ENCODE assay signal across 11 mouse cellular contexts in the genomic region with DNA sequence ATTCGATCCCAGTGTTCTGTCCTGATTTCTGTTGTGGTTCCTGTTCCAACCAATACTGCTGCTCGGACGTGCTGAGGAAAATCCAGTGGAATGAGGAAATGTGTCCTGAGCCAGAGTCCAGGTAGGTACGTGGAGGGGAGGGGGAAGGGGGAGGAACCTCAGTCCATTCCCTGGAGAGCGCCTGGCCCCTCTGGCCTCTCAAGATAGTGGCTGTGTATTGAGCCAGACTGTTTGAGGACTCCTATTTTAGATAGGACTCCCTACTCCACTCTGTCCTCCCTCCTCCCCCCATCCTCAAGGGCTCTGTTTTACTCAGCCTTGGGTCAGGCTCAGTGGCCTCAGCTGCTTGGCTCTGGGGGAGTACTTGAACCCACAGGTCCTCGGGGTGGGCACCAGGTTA. TPM values are rescaled to one million over a fixed set of nuclear protein-coding genes. Genes with fewer than 3 reads are reported as not detected.
DNase-seq lines count a peak whose midpoint lies in the region; ATAC-seq and TF ChIP-seq lines count a peak whose summit lies in the region.
"Had no signal": no experiment of that assay in that cellular context is flagged by ENCODE, and none has a peak within 500 bp of the region (broad histone marks: within the 10 kb centered on the region; RNA-seq: fewer than 3 reads in every experiment).

No protein-coding gene starts in this region.

- no peak overlapping the region for H3K27ac ChIP-seq in embryonic facial prominence, embryonic 12.5 days
- H3K27ac ChIP-seq in embryonic facial prominence, embryonic 10.5 days (replicated peaks) = no peak overlapping the region
- H3K27ac ChIP-seq in stomach, postnatal 0 days (replicated peaks) = peak overlapping the region; percentile 69
- H3K27ac ChIP-seq in left cerebral cortex, adult 2 months = no peak overlapping the region
- H3K27ac ChIP-seq: limb, embryonic 15.5 days had no signal

- TF ChIP-seq CTCF in stomach, postnatal 0 days (IDR thresholded peaks at IDR 0.05; ENCODE audit: low read depth) = peak; percentile 4; the same call in 1 of the 2 replicates
- no peak for TF ChIP-seq CTCF in left cerebral cortex, adult 2 months (IDR thresholded peaks at IDR 0.05)

- peaks cover 24% of the 10 kb centered on the region for H3K4me1 ChIP-seq in embryonic facial prominence, embryonic 12.5 days
- H3K4me1 ChIP-seq in embryonic facial prominence, embryonic 10.5 days = peaks cover 38% of the 10 kb centered on the region
- H3K4me1 ChIP-seq in megakaryocyte, embryonic 14.5 days = peaks cover 40% of the 10 kb centered on the region
- no peaks in the 10 kb centered on the region for H3K4me1 ChIP-seq in stomach, postnatal 0 days (replicated peaks; ENCODE audit: control insufficient read depth, insufficient read depth)

- H3K27me3 ChIP-seq in embryonic facial prominence, embryonic 12.5 days = no peaks in the 10 kb centered on the region
- peaks cover 6% of the 10 kb centered on the region; the same call in 1 of the 2 replicates for H3K27me3 ChIP-seq in embryonic facial prominence, embryonic 10.5 days (replicated peaks; ENCODE audit: low read depth, poor library complexity, severe bottlenecking)
- H3K27me3 ChIP-seq in megakaryocyte, embryonic 14.5 days (replicated peaks) = peaks cover 3% of the 10 kb centered on the region
- H3K27me3 ChIP-seq in stomach, postnatal 0 days (ENCODE audit: control insufficient read depth, insufficient read depth, low read length) = no peaks in the 10 kb centered on the region
- H3K27me3 ChIP-seq: limb, embryonic 15.5 days had no signal

- DNase-seq in embryonic facial prominence, embryonic 10.5 days (ENCODE audit: low spot score) = no peak
- DNase-seq in lung, adult 18-20 months = peak; percentile 66 to 82
- DNase-seq in stomach, postnatal 0 days (ENCODE audit: low spot score) = peak; percentile 85
- no peak for DNase-seq in left cerebral cortex, adult 2 months (ENCODE audit: extremely low spot score in 1 of 2, low spot score in 2 of 2)
- DNase-seq in left cerebral cortex, adult 18-20 months (ENCODE audit: low spot score in 2 of 2) = no peak
- DNase-seq: adrenal gland, adult 2 months; gastrocnemius, postnatal 14 days had no signal

- no peak overlapping the region for H3K9ac ChIP-seq in embryonic facial prominence, embryonic 12.5 days
- H3K9ac ChIP-seq in stomach, postnatal 0 days (ENCODE audit: low read length) = peak overlapping the region; percentile 31; the same call in 1 of the 2 replicates
- H3K9ac ChIP-seq: limb, embryonic 15.5 days had no signal

- H3K36me3 ChIP-seq in embryonic facial prominence, embryonic 12.5 days = no peaks in the 10 kb centered on the region
- H3K36me3 ChIP-seq in embryonic facial prominence, embryonic 10.5 days (replicated peaks) = no peaks in the 10 kb centered on the region
- H3K36me3 ChIP-seq in megakaryocyte, embryonic 14.5 days (replicated peaks; ENCODE audit: low read length) = peaks cover 16% of the 10 kb centered on the region
- H3K36me3 ChIP-seq in stomach, postnatal 0 days (ENCODE audit: control insufficient read depth, insufficient read depth, low read length) = no peaks in the 10 kb centered on the region

- H3K4me2 ChIP-seq in embryonic facial prominence, embryonic 12.5 days (replicated peaks) = peak overlapping the region; percentile 1; the same call in 1 of the 2 replicates
- peak overlapping the region; percentile 73; the same call in 1 of the 2 replicates for H3K4me2 ChIP-seq in stomach, postnatal 0 days (replicated peaks; ENCODE audit: low read depth)
- H3K4me2 ChIP-seq: limb, embryonic 15.5 days had no signal

- intact Hi-C loops in left cerebral cortex, adult 2 months (cut with DNase I) = no loop called here

- ATAC-seq in embryonic facial prominence, embryonic 12.5 days (ENCODE audit: insufficient number of reproducible peaks, insufficient read depth, low FRiP score, low TSS enrichment) = no peak
- no peak for ATAC-seq in megakaryocyte, adult 5-6 weeks (ENCODE audit: poor library complexity, severe bottlenecking)
- peak; percentile 86 for ATAC-seq in stomach, postnatal 0 days (ENCODE audit: low FRiP score, low TSS enrichment)

- TF ChIP-seq EP300 in stomach, postnatal 0 days (optimal IDR thresholded peaks at IDR 0.05) = no peak

- H3K9me3 ChIP-seq in embryonic facial prominence, embryonic 12.5 days = no peaks in the 10 kb centered on the region
- no peaks in the 10 kb centered on the region for H3K9me3 ChIP-seq in embryonic facial prominence, embryonic 10.5 days
- no peaks in the 10 kb centered on the region for H3K9me3 ChIP-seq in megakaryocyte, embryonic 14.5 days
- H3K9me3 ChIP-seq in stomach, postnatal 0 days (ENCODE audit: control insufficient read depth, low read length) = no peaks in the 10 kb centered on the region
- H3K9me3 ChIP-seq: limb, embryonic 15.5 days had no signal

- no peak overlapping the region for H3K4me3 ChIP-seq in embryonic facial prominence, embryonic 12.5 days
- H3K4me3 ChIP-seq in embryonic facial prominence, embryonic 10.5 days = no peak overlapping the region
- H3K4me3 ChIP-seq in megakaryocyte, embryonic 14.5 days (replicated peaks) = peak overlapping the region; percentile 69
- H3K4me3 ChIP-seq in stomach, postnatal 0 days (ENCODE audit: low read depth, low read length) = no peak overlapping the region
- no peak overlapping the region for H3K4me3 ChIP-seq in left cerebral cortex, adult 2 months
- H3K4me3 ChIP-seq: limb, embryonic 15.5 days had no signal

- 53% methylated on average over 6 of the region's 6 CpGs for WGBS in embryonic facial prominence, embryonic 12.5 days
- WGBS in embryonic facial prominence, embryonic 10.5 days = 67% methylated on average over 6 of the region's 6 CpGs
- 45% methylated on average over 6 of the region's 6 CpGs for WGBS in stomach, postnatal 0 days

RNA-seq across cellular contexts. Expression of gene Shisa5, which starts 2.5 kb away (rescaled TPM):
- 58.6 and 60.4 TPM in 2 replicates for polyA plus RNA-seq in embryonic facial prominence, embryonic 12.5 days (2016; fragmentation: Nextera tagmentation; extraction: Ambion mirVana)
- polyA plus RNA-seq in embryonic facial prominence, embryonic 10.5 days (2016; fragmentation: Nextera tagmentation; extraction: Ambion mirVana) = 38.4 and 42.0 TPM in 2 replicates
- polyA plus RNA-seq in megakaryocyte, embryonic 14.5 days (2012; ENCODE audit: insufficient read depth, low replicate concordance) = 375 and 575 TPM in 2 replicates
- total RNA-seq in megakaryocyte, adult 5-6 weeks (2015) = 119 and 176 TPM in 2 replicates
- 453 and 632 TPM in 2 replicates for total RNA-seq in megakaryocyte, adult 5-6 weeks (2017)
- 168 and 181 TPM in 2 replicates for polyA plus RNA-seq in stomach, postnatal 0 days (2015; fragmentation: Nextera tagmentation; extraction: Ambion mirVana)
- 10 to 100 TPM; 71.6 to 77.5 TPM for total RNA-seq in left cerebral cortex, adult 2 months (2021)
- 10 to 100 TPM; 72.8 to 82.3 TPM for total RNA-seq in left cerebral cortex, adult 18-20 months (2021)

RNA-seq across cellular contexts. Expression of gene Trex1, which starts 18.6 kb away (rescaled TPM):
- polyA plus RNA-seq in embryonic facial prominence, embryonic 12.5 days (2016; fragmentation: Nextera tagmentation; extraction: Ambion mirVana) = 10.3 and 13.1 TPM in 2 replicates
- polyA plus RNA-seq in embryonic facial prominence, embryonic 10.5 days (2016; fragmentation: Nextera tagmentation; extraction: Ambion mirVana) = 8.4 and 10.3 TPM in 2 replicates
- polyA plus RNA-seq in megakaryocyte, embryonic 14.5 days (2012; ENCODE audit: insufficient read depth, low replicate concordance) = 25.2 and 49.1 TPM in 2 replicates
- total RNA-seq in megakaryocyte, adult 5-6 weeks (2015) = 119 and 124 TPM in 2 replicates
- 68.7 and 87.5 TPM in 2 replicates for total RNA-seq in megakaryocyte, adult 5-6 weeks (2017)
- 13.3 and 15.8 TPM in 2 replicates for polyA plus RNA-seq in stomach, postnatal 0 days (2015; fragmentation: Nextera tagmentation; extraction: Ambion mirVana)
- total RNA-seq in left cerebral cortex, adult 2 months (2021) = 10 to 100 TPM; 11.7 to 15.3 TPM
- total RNA-seq in left cerebral cortex, adult 18-20 months (2021) = 10 to 100 TPM; 13.4 to 13.7 TPM

RNA-seq across cellular contexts. Expression of gene Atrip, which starts 33.0 kb away (rescaled TPM):
- polyA plus RNA-seq in embryonic facial prominence, embryonic 12.5 days (2016; fragmentation: Nextera tagmentation; extraction: Ambion mirVana) = 31.5 and 34.9 TPM in 2 replicates
- 35.9 and 36.7 TPM in 2 replicates for polyA plus RNA-seq in embryonic facial prominence, embryonic 10.5 days (2016; fragmentation: Nextera tagmentation; extraction: Ambion mirVana)
- 2.2 and 2.8 TPM in 2 replicates for polyA plus RNA-seq in megakaryocyte, embryonic 14.5 days (2012; ENCODE audit: insufficient read depth, low replicate concordance)
- total RNA-seq in megakaryocyte, adult 5-6 weeks (2015) = 7.2 and 9.5 TPM in 2 replicates
- total RNA-seq in megakaryocyte, adult 5-6 weeks (2017) = 9.7 and 10.2 TPM in 2 replicates
- 10.8 and 11.3 TPM in 2 replicates for polyA plus RNA-seq in stomach, postnatal 0 days (2015; fragmentation: Nextera tagmentation; extraction: Ambion mirVana)
- total RNA-seq in left cerebral cortex, adult 2 months (2021) = 10 to 100 TPM; 28.0 to 28.3 TPM
- total RNA-seq in left cerebral cortex, adult 18-20 months (2021) = 10 to 100 TPM; 25.3 to 29.7 TPM

RNA-seq across cellular contexts. Expression of gene Ccdc51, which starts 41.4 kb away (rescaled TPM):
- polyA plus RNA-seq in embryonic facial prominence, embryonic 12.5 days (2016; fragmentation: Nextera tagmentation; extraction: Ambion mirVana) = 13.9 and 15.0 TPM in 2 replicates
- 11.8 and 13.3 TPM in 2 replicates for polyA plus RNA-seq in embryonic facial prominence, embryonic 10.5 days (2016; fragmentation: Nextera tagmentation; extraction: Ambion mirVana)
- polyA plus RNA-seq in megakaryocyte, embryonic 14.5 days (2012; ENCODE audit: insufficient read depth, low replicate concordance) = 3.8 TPM in 1 of 2 replicates, not detected in the other
- total RNA-seq in megakaryocyte, adult 5-6 weeks (2015) = 4.7 and 6.0 TPM in 2 replicates
- total RNA-seq in megakaryocyte, adult 5-6 weeks (2017) = 6.7 and 11.0 TPM in 2 replicates
- 8.9 and 9.9 TPM in 2 replicates for polyA plus RNA-seq in stomach, postnatal 0 days (2015; fragmentation: Nextera tagmentation; extraction: Ambion mirVana)
- total RNA-seq in left cerebral cortex, adult 2 months (2021) = 1 to 10 TPM; 8.0 to 8.6 TPM
- total RNA-seq in left cerebral cortex, adult 18-20 months (2021) = 1 to 10 TPM; 8.1 to 8.7 TPM

RNA-seq across cellular contexts. Expression of gene Tma7, which starts 41.5 kb away (rescaled TPM):
- 757 TPM in 2 replicates for polyA plus RNA-seq in embryonic facial prominence, embryonic 12.5 days (2016; fragmentation: Nextera tagmentation; extraction: Ambion mirVana)
- polyA plus RNA-seq in embryonic facial prominence, embryonic 10.5 days (2016; fragmentation: Nextera tagmentation; extraction: Ambion mirVana) = 784 and 812 TPM in 2 replicates
- 28.0 and 687 TPM in 2 replicates for polyA plus RNA-seq in megakaryocyte, embryonic 14.5 days (2012; ENCODE audit: insufficient read depth, low replicate concordance)
- 367 and 406 TPM in 2 replicates for total RNA-seq in megakaryocyte, adult 5-6 weeks (2015)
- 109 and 136 TPM in 2 replicates for total RNA-seq in megakaryocyte, adult 5-6 weeks (2017)
- polyA plus RNA-seq in stomach, postnatal 0 days (2015; fragmentation: Nextera tagmentation; extraction: Ambion mirVana) = 416 and 424 TPM in 2 replicates
- 100 to 1,000 TPM; 312 to 332 TPM for total RNA-seq in left cerebral cortex, adult 2 months (2021)
- total RNA-seq in left cerebral cortex, adult 18-20 months (2021) = 100 to 1,000 TPM; 308 to 319 TPM

Comparison
In these comparisons a context has a peak if more than half of its experiments do, and no peak if none do; other contexts are left out.
1. DNase-seq: peak in lung, adult 18-20 months (2 of 2) and stomach, postnatal 0 days (single experiment); none in embryonic facial prominence, embryonic 10.5 days (single experiment), left cerebral cortex, adult 2 months (0 of 2) and left cerebral cortex, adult 18-20 months (0 of 2).